Mouse (Mus musculus): ENCODE results near the gene Tmem150c. TPM values are rescaled to one million over a fixed set of nuclear protein-coding genes. Genes with fewer than 3 reads are reported as not detected.
A peak's percentile ranks its signal among the peaks of the same experiment; 100 is the strongest.

The Tmem150c gene
- total and polyA plus RNA-seq, 3 experiments = 3.9 to 7.7 (median 6.3) TPM

DNA sequence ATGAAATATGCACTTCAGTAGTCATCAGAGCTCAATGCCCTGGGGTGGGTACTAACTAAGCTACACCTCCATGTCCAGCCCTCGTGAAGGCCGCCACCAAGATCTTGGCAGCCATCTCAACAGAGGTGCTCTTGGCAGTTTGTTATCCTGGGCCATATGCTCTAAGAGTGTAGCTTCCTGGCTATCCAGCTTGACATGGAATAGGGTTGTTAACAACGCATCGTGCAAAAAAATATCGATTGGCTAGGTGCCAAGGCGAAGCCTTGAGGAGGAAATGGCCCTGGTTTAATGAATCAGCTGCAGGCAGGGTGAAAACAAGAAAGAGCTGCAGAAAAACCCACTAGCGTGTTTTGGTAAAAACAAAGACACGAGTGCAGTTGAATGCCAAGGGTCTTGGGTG is 74.5 kb downstream of the Tmem150c start:
- Histone ChIP-seq H3K4me1 (ENCODE audit: control insufficient read depth, insufficient read depth, low read length) (peaks cover 1% of the 10 kb centered on the region; the same call in 1 of the 2 replicates), H3K4me3 (no peak overlapping the region), H3K9ac (ENCODE audit: low read depth, low read length) (no peak overlapping the region), H3K27ac (no peak overlapping the region), H3K36me3 (ENCODE audit: control insufficient read depth, insufficient read depth, low read length) (no peaks in the 10 kb centered on the region), H3K27me3 (ENCODE audit: control insufficient read depth, insufficient read depth, low read length) (no peaks in the 10 kb centered on the region), H3K79me2 (replicated peaks; ENCODE audit: control insufficient read depth, insufficient read depth, low read length) (no peaks in the 10 kb centered on the region)
- TF ChIP-seq CTCF (IDR thresholded peaks at IDR 0.05) = no peak
- TF ChIP-seq POLR2A (IDR thresholded peaks at IDR 0.05; ENCODE audit: insufficient read depth, low read depth, low read length) = no peak
- TF ChIP-seq EP300 (IDR thresholded peaks at IDR 0.05; ENCODE audit: insufficient read depth, low read depth, low read length) = no peak
- WGBS = 37% methylated on average over 8 of the region's 8 CpGs
- intact Hi-C loops (cut with DNase I) = loop anchor here (5.0 kb wide), 1 partner anchor 137 kb away; no protein-coding TSS in a partner anchor
- no peak for DNase-seq

DNA sequence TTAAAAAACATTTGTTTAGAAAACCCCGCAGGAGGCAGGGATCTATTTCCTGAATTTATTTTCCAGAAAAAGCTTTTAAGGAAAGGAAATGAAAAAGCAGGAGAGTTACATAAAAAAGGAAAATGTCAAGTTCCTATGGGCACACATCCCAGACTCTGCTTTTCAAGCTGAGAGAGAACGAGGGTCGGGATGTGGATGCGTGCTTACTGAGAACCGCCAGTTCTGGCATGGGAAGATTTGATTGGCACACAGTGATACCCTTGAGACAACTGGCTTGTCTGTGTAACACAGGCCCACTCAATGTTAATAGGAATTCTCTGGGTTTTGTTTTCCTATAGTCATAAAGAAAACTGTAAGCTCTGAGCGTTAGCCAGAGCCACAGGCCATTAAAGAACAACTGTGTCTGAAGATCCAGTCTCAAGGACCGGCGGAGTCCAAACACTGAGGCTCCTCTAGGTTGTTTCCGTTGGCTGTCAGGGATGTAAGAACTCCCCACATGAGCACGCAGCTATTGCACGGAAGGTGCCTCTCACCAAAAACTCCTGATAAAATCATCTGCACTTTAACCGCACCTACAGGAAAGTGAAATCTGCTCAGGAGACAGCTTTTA is 75.5 kb downstream of the Tmem150c start:
- 43% methylated on average over 12 of the region's 12 CpGs for WGBS
- Histone ChIP-seq H3K9ac (ENCODE audit: low read depth, low read length) (no peak overlapping the region), H3K36me3 (ENCODE audit: control insufficient read depth, insufficient read depth, low read length) (no peaks in the 10 kb centered on the region), H3K4me3 (no peak overlapping the region), H3K27ac (peak overlapping the region; percentile 4), H3K4me1 (ENCODE audit: control insufficient read depth, insufficient read depth, low read length) (peaks cover 1% of the 10 kb centered on the region; the same call in 1 of the 2 replicates), H3K27me3 (ENCODE audit: control insufficient read depth, insufficient read depth, low read length) (no peaks in the 10 kb centered on the region), H3K79me2 (replicated peaks; ENCODE audit: control insufficient read depth, insufficient read depth, low read length) (no peaks in the 10 kb centered on the region)
- TF ChIP-seq EP300 (IDR thresholded peaks at IDR 0.05; ENCODE audit: insufficient read depth, low read depth, low read length) (no peak), POLR2A (IDR thresholded peaks at IDR 0.05; ENCODE audit: insufficient read depth, low read depth, low read length) (no peak), CTCF (IDR thresholded peaks at IDR 0.05) (no peak)
- no peak for DNase-seq
- intact Hi-C loops (cut with DNase I) = no loop called here

DNA sequence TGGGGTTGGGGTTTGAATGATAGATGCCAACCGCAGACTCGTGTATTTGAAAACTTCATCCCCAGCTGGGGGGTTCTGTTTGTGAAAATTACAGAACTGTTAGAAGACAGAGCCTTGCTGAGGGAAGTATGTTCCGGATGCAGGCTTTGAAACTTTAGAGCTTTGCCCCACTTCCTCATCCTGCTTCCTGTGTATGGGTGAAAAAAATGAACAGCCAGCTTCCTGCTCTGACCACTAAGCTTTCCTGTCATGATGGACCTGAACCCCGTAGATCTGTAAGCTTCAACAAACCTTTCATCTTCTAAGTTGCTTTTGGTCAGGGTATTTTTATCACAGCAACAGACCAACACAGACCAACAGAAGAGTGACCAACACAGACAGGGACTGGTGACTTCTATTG is 77.6 kb downstream of the Tmem150c start:
- no peaks in the 10 kb centered on the region for H3K36me3 ChIP-seq (ENCODE audit: control insufficient read depth, insufficient read depth, low read length)
- DNase-seq = no peak
- H3K9ac ChIP-seq (ENCODE audit: low read depth, low read length) = no peak overlapping the region
- H3K79me2 ChIP-seq (replicated peaks; ENCODE audit: control insufficient read depth, insufficient read depth, low read length) = no peaks in the 10 kb centered on the region
- 68% methylated on average over 4 of the region's 4 CpGs for WGBS
- H3K27me3 ChIP-seq (ENCODE audit: control insufficient read depth, insufficient read depth, low read length) = no peaks in the 10 kb centered on the region
- TF ChIP-seq POLR2A (IDR thresholded peaks at IDR 0.05; ENCODE audit: insufficient read depth, low read depth, low read length) (no peak), CTCF (IDR thresholded peaks at IDR 0.05) (no peak), EP300 (IDR thresholded peaks at IDR 0.05; ENCODE audit: insufficient read depth, low read depth, low read length) (no peak)
- H3K4me3 ChIP-seq = no peak overlapping the region
- peaks cover 1% of the 10 kb centered on the region; the same call in 1 of the 2 replicates for H3K4me1 ChIP-seq (ENCODE audit: control insufficient read depth, insufficient read depth, low read length)
- no peak overlapping the region for H3K27ac ChIP-seq
- intact Hi-C loops (cut with DNase I) = no loop called here

DNA sequence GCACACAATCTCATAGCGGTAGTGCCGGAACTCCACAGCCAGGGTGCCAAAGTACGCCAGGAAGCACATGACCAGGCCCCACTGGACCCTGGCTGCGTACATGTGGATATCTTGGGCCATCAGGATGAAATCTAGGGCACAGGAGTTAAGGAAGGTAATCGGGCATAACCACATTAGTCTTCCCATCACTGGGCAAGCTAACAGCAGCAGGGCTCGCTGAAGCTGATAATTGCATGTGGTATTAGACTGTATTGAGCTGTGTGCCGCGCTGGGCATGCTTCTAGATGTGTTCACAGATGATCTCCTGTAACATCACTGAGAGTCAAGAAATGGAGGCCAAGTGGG is 79.7 kb downstream of the Tmem150c start:
- H3K4me1 ChIP-seq (ENCODE audit: control insufficient read depth, insufficient read depth, low read length) = peaks cover 1% of the 10 kb centered on the region; the same call in 1 of the 2 replicates
- intact Hi-C loops (cut with DNase I) = no loop called here
- no peaks in the 10 kb centered on the region for H3K27me3 ChIP-seq (ENCODE audit: control insufficient read depth, insufficient read depth, low read length)
- H3K4me3 ChIP-seq = no peak overlapping the region
- 67% methylated on average over 8 of the region's 8 CpGs for WGBS
- no peak overlapping the region for H3K9ac ChIP-seq (ENCODE audit: low read depth, low read length)
- no peak for DNase-seq
- TF ChIP-seq EP300 (IDR thresholded peaks at IDR 0.05; ENCODE audit: insufficient read depth, low read depth, low read length) (no peak), POLR2A (IDR thresholded peaks at IDR 0.05; ENCODE audit: insufficient read depth, low read depth, low read length) (no peak), CTCF (IDR thresholded peaks at IDR 0.05) (no peak)
- no peaks in the 10 kb centered on the region for H3K36me3 ChIP-seq (ENCODE audit: control insufficient read depth, insufficient read depth, low read length)
- no peaks in the 10 kb centered on the region for H3K79me2 ChIP-seq (replicated peaks; ENCODE audit: control insufficient read depth, insufficient read depth, low read length)
- H3K27ac ChIP-seq = no peak overlapping the region

DNA sequence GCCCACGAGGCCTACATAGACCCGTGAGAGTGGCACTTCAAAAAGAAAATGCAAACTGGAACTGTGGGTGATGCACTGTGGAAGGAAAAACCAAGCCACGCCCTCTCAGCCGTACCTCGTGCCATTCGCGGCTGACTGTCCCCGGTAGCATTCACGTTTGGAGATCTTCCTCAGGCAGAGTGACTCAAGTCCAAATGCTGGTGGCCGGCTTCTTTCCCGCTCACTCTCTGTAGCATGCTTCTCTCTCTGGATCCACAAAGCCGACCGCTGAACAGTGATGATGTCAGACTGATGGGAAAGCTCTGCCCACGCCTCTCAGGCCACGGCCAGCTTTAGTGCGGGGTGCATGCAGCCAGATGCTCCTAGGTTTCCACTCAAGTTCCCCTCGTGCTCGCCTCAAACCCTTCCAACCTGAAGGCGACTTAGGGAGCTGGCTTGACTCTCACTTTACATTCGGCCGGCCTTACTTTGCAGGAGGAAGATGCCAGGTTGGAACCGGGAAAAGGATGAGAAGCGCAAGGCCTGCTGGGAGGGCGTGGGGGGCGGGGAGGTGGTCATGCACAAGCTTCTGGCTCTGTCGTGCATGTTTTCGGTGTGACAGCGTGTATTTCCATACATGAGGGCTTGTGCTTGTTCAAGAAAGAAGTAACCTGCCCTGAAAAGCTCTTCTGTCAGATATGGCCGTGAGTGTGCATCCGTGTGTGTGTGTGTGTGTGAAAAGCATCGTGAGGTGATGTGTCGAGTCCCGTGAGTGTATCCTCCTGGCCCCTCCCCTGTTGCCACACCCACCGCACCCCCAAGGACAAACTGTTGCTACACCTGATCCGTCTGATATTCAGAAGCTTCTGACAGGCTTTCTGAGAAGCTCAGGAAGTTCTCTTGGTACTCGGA is 80.3 kb downstream of the Tmem150c start:
- TF ChIP-seq CTCF (IDR thresholded peaks at IDR 0.05) (no peak), POLR2A (IDR thresholded peaks at IDR 0.05; ENCODE audit: insufficient read depth, low read depth, low read length) (no peak), EP300 (IDR thresholded peaks at IDR 0.05; ENCODE audit: insufficient read depth, low read depth, low read length) (no peak)
- peak; percentile 14 to 31 for DNase-seq

More for the DNA sequence above, 80.3 kb downstream of the Tmem150c start:
- Histone ChIP-seq H3K4me3 (peak overlapping the region; percentile 23; the same call in 1 of the 2 replicates), H3K27me3 (ENCODE audit: control insufficient read depth, insufficient read depth, low read length) (no peaks in the 10 kb centered on the region), H3K27ac (no peak overlapping the region), H3K9ac (ENCODE audit: low read depth, low read length) (peak overlapping the region; percentile 10; the same call in 1 of the 2 replicates), H3K36me3 (ENCODE audit: control insufficient read depth, insufficient read depth, low read length) (no peaks in the 10 kb centered on the region), H3K4me1 (ENCODE audit: control insufficient read depth, insufficient read depth, low read length) (peaks cover 1% of the 10 kb centered on the region; the same call in 1 of the 2 replicates), H3K79me2 (replicated peaks; ENCODE audit: control insufficient read depth, insufficient read depth, low read length) (no peaks in the 10 kb centered on the region)
- WGBS = 28% methylated on average over 36 of the region's 36 CpGs
- intact Hi-C loops (cut with DNase I) = no loop called here

Measured in heart, adult 2 months (tissue).